ENCODE assay signal across 23 mouse cellular contexts in genomic region chr7:137492307-137492973, GRCm38 (mm10). TPM values are rescaled to one million over a fixed set of nuclear protein-coding genes. Genes with fewer than 3 reads are reported as not detected.
DNase-seq lines count a peak whose midpoint lies in the region; ATAC-seq and TF ChIP-seq lines count a peak whose summit lies in the region.
"Had no signal": no experiment of that assay in that cellular context is flagged by ENCODE, and none has a peak within 500 bp of the region (broad histone marks: within the 10 kb centered on the region; RNA-seq: fewer than 3 reads in every experiment).

No protein-coding gene starts in this region.

- H3K4me1 ChIP-seq in lung, postnatal 0 days (ENCODE audit: insufficient read depth, low read depth, low read length) = no peaks in the 10 kb centered on the region
- H3K4me1 ChIP-seq in stomach, postnatal 0 days (replicated peaks; ENCODE audit: control insufficient read depth, insufficient read depth) = no peaks in the 10 kb centered on the region
- H3K4me1 ChIP-seq in midbrain, embryonic 14.5 days (ENCODE audit: control insufficient read depth, insufficient read depth, low read length) = no peaks in the 10 kb centered on the region
- H3K4me1 ChIP-seq: heart, embryonic 15.5 days had no signal

- H3K9ac ChIP-seq in lung, postnatal 0 days (replicated peaks; ENCODE audit: low read depth) = no peak overlapping the region
- no peak overlapping the region for H3K9ac ChIP-seq in stomach, postnatal 0 days (ENCODE audit: low read length)
- no peak overlapping the region for H3K9ac ChIP-seq in midbrain, embryonic 14.5 days (replicated peaks; ENCODE audit: low read length)
- H3K9ac ChIP-seq: embryonic facial prominence, embryonic 15.5 days; heart, embryonic 15.5 days; hindbrain, embryonic 15.5 days had no signal

- no peak overlapping the region for H3K27ac ChIP-seq in lung, postnatal 0 days (ENCODE audit: low read length)
- H3K27ac ChIP-seq in stomach, postnatal 0 days (replicated peaks) = 0 out of 2 replicates have a peak overlapping the region, but pooled peaks have one; percentile 25
- H3K27ac ChIP-seq in midbrain, embryonic 14.5 days (replicated peaks; ENCODE audit: low read depth, low read length) = no peak overlapping the region
- H3K27ac ChIP-seq: embryonic facial prominence, embryonic 15.5 days; forebrain, embryonic 10.5 days; heart, adult 2 months; heart, embryonic 15.5 days; hindbrain, embryonic 15.5 days had no signal

- H3K9me3 ChIP-seq in lung, postnatal 0 days (ENCODE audit: low read length) = no peaks in the 10 kb centered on the region
- no peaks in the 10 kb centered on the region for H3K9me3 ChIP-seq in stomach, postnatal 0 days (ENCODE audit: control insufficient read depth, low read length)
- no peaks in the 10 kb centered on the region for H3K9me3 ChIP-seq in midbrain, embryonic 14.5 days (ENCODE audit: control insufficient read depth, low read length)
- H3K9me3 ChIP-seq: embryonic facial prominence, embryonic 15.5 days; forebrain, embryonic 10.5 days; heart, embryonic 15.5 days; hindbrain, embryonic 15.5 days had no signal

- H3K27me3 ChIP-seq in lung, postnatal 0 days (replicated peaks; ENCODE audit: insufficient read depth, low read length) = no peaks in the 10 kb centered on the region
- no peaks in the 10 kb centered on the region for H3K27me3 ChIP-seq in stomach, postnatal 0 days (ENCODE audit: control insufficient read depth, insufficient read depth, low read length)
- H3K27me3 ChIP-seq in midbrain, embryonic 14.5 days (ENCODE audit: control insufficient read depth, insufficient read depth, low read length) = no peaks in the 10 kb centered on the region
- H3K27me3 ChIP-seq: embryonic facial prominence, embryonic 15.5 days; heart, embryonic 15.5 days; hindbrain, embryonic 15.5 days; Patski had no signal

- H3K4me2 ChIP-seq in lung, postnatal 0 days (replicated peaks; ENCODE audit: low read depth, low read length) = no peak overlapping the region
- H3K4me2 ChIP-seq in stomach, postnatal 0 days (replicated peaks; ENCODE audit: low read depth) = no peak overlapping the region
- H3K4me2 ChIP-seq in midbrain, embryonic 14.5 days (ENCODE audit: low read length) = no peak overlapping the region
- H3K4me2 ChIP-seq: embryonic facial prominence, embryonic 15.5 days; heart, embryonic 11.5 days; heart, embryonic 15.5 days; hindbrain, embryonic 15.5 days had no signal

- H3K36me3 ChIP-seq in lung, postnatal 0 days (ENCODE audit: insufficient read depth, low read length) = no peaks in the 10 kb centered on the region
- H3K36me3 ChIP-seq in stomach, postnatal 0 days (ENCODE audit: control insufficient read depth, insufficient read depth, low read length) = no peaks in the 10 kb centered on the region
- no peaks in the 10 kb centered on the region for H3K36me3 ChIP-seq in midbrain, embryonic 14.5 days (ENCODE audit: control insufficient read depth, insufficient read depth, low read length)
- H3K36me3 ChIP-seq: embryonic facial prominence, embryonic 15.5 days; forebrain, embryonic 10.5 days; heart, embryonic 15.5 days; hindbrain, embryonic 15.5 days had no signal

- no peak overlapping the region for H3K4me3 ChIP-seq in lung, postnatal 0 days (ENCODE audit: low read depth, low read length)
- no peak overlapping the region for H3K4me3 ChIP-seq in stomach, postnatal 0 days (ENCODE audit: low read depth, low read length)
- no peak overlapping the region for H3K4me3 ChIP-seq in midbrain, embryonic 14.5 days (replicated peaks; ENCODE audit: low read depth, low read length)
- H3K4me3 ChIP-seq: embryonic facial prominence, embryonic 15.5 days; erythroblast, embryonic 14.5 days; forebrain, embryonic 10.5 days; heart, adult 2 months; heart, embryonic 15.5 days; hindbrain, embryonic 15.5 days had no signal

- WGBS in lung, postnatal 0 days = 58% methylated on average over 8 of the region's 8 CpGs
- 70% methylated on average over 8 of the region's 8 CpGs for WGBS in stomach, postnatal 0 days
- WGBS in midbrain, embryonic 14.5 days = 91% methylated on average over 8 of the region's 8 CpGs

- TF ChIP-seq EP300 in lung, postnatal 0 days (IDR thresholded peaks at IDR 0.05) = no peak
- TF ChIP-seq EP300 in stomach, postnatal 0 days (optimal IDR thresholded peaks at IDR 0.05) = no peak

- peak; percentile 19 for DNase-seq in lung, postnatal 0 days (ENCODE audit: low spot score)
- no peak for DNase-seq in lung, postnatal 36 days
- DNase-seq in stomach, postnatal 0 days (ENCODE audit: low spot score) = peak; percentile 61
- no peak for DNase-seq in midbrain, embryonic 14.5 days
- no peak for DNase-seq in urinary bladder, postnatal 4 days (ENCODE audit: low spot score in 2 of 2)
- DNase-seq: adrenal gland, postnatal 14 days; cerebellum, adult 11-12 months; cerebellum, adult 9-11 months; cerebellum, postnatal 36 days; embryo, embryonic 11 days; heart, adult 2 months; heart, postnatal 14 days had no signal

- no peak for ATAC-seq in lung, postnatal 0 days
- ATAC-seq in hematopoietic stem cell, adult 5-6 weeks (replicated peaks in 1 of 2; ENCODE audit: insufficient read depth in 1 of 2, low FRiP score in 2 of 2, low TSS enrichment in 1 of 2, low read depth in 1 of 2, poor library complexity in 2 of 2, severe bottlenecking in 2 of 2) = peak; percentile 81
- peak; percentile 79 for ATAC-seq in megakaryocyte progenitor cell, adult 5-6 weeks (replicated peaks; ENCODE audit: poor library complexity)
- peak; percentile 91 for ATAC-seq in stomach, postnatal 0 days (ENCODE audit: low FRiP score, low TSS enrichment)
- ATAC-seq in midbrain, embryonic 14.5 days (ENCODE audit: low FRiP score, low TSS enrichment) = no peak
- ATAC-seq: activated CD4-positive, CD25-positive, alpha-beta regulatory T cell, adult 4 months; forebrain, embryonic 14.5 days had no signal

- TF ChIP-seq CTCF in lung, postnatal 0 days (IDR thresholded peaks at IDR 0.05) = no peak
- no peak for TF ChIP-seq CTCF in stomach, postnatal 0 days (IDR thresholded peaks at IDR 0.05; ENCODE audit: low read depth)

RNA-seq across cellular contexts. Expression of gene Glrx3, which starts 55.0 kb away (rescaled TPM):
- polyA plus RNA-seq in lung, postnatal 0 days (2015; fragmentation: Nextera tagmentation; extraction: Ambion mirVana) = 110 and 113 TPM in 2 replicates
- total RNA-seq in hematopoietic stem cell, adult 5-6 weeks (2017) = 136 and 167 TPM in 2 replicates
- 135 and 136 TPM in 2 replicates for total RNA-seq in megakaryocyte progenitor cell, adult 5-6 weeks (2015)
- total RNA-seq in megakaryocyte progenitor cell, adult 5-6 weeks (2017) = 179 and 183 TPM in 2 replicates
- polyA plus RNA-seq in stomach, postnatal 0 days (2015; fragmentation: Nextera tagmentation; extraction: Ambion mirVana) = 142 and 149 TPM in 2 replicates
- polyA plus RNA-seq in midbrain, embryonic 14.5 days (2014; fragmentation: Nextera tagmentation; extraction: Ambion mirVana) = 263 and 302 TPM in 2 replicates

Comparison
In these comparisons a context has a peak if more than half of its experiments do, and no peak if none do; other contexts are left out.
1. DNase-seq: peak in lung, postnatal 0 days (single experiment) and stomach, postnatal 0 days (single experiment); none in lung, postnatal 36 days (single experiment), midbrain, embryonic 14.5 days (single experiment) and urinary bladder, postnatal 4 days (0 of 2).
2. ATAC-seq: peak in hematopoietic stem cell, adult 5-6 weeks (2 of 2), megakaryocyte progenitor cell, adult 5-6 weeks (single experiment) and stomach, postnatal 0 days (single experiment); none in lung, postnatal 0 days (single experiment) and midbrain, embryonic 14.5 days (single experiment).